Mouse (Mus musculus): Measurements from ENCODE around the gene Vmn2r7. TPM values are rescaled to one million over a fixed set of nuclear protein-coding genes. Genes with fewer than 3 reads are reported as not detected.
"Not testable (repeated sequence)": the region's sequence is repeated elsewhere in the genome, so short reads cannot be mapped to it uniquely, and the experiment has no call there.

Vmn2r7 gene
- polyA plus RNA-seq, 1 experiment from 2014 or later: not detected

GRCm38 (mm10) chr3:64727187-64727970, 117.2 kb downstream of the Vmn2r7 start:
- H3K4me1 ChIP-seq; ATAC-seq (ENCODE audit: low FRiP score); H3K27me3 ChIP-seq (replicated peaks); H3K27ac ChIP-seq (replicated peaks); H3K36me3 ChIP-seq; H3K4me2 ChIP-seq; H3K9ac ChIP-seq (replicated peaks); H3K9me3 ChIP-seq (replicated peaks); H3K4me3 ChIP-seq (replicated peaks): not testable (repeated sequence)
- WGBS: 60% methylated on average over 3 of the region's 3 CpGs

DNA sequence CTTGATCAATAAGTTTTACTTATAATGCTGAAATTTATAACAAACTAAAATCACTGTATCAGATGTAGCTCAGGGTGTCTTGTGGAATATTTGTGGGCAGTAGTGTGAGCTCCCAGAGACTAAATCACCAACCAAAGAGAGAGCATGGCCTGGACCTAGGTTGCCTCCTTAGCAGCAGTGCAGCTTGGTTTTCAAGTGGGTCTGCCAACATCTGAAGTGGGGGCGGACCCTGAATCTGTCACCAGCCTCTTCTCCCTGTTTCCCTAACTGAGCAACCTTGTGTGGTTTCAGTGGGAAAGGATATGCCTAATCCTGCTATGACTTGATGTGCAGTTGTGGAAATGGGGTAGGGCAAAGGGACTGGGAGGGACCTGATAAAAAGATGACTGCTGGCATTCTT, 118.8 kb downstream of the Vmn2r7 start:
- 93% methylated on average over 1 of the region's 1 CpGs for WGBS
- not testable (repeated sequence) for H3K36me3 ChIP-seq; H3K4me3 ChIP-seq (replicated peaks); H3K27me3 ChIP-seq (replicated peaks); H3K4me1 ChIP-seq; H3K27ac ChIP-seq (replicated peaks); ATAC-seq (ENCODE audit: low FRiP score); H3K9ac ChIP-seq (replicated peaks); H3K4me2 ChIP-seq; H3K9me3 ChIP-seq (replicated peaks)

DNA sequence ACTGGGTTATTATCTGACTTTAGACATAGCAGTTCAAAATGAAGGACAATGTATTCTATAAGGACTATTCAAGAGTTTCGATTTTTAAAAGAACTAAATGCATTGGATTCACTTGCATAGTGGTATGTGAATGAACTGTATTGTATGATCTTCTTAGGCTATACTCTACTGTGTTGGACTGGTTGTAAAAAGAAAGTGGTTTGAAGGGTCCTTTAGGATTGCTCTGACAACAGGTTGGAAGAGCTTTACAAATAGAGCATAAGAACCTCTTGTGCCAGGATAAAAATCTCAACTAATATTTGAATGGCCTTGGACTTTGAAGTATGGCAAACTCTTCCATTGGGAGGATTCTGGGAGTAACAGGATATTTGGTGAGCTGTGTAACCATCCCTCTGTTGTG, 168.5 kb downstream of the Vmn2r7 start:
- not testable (repeated sequence) for H3K27me3 ChIP-seq (replicated peaks); H3K9me3 ChIP-seq (replicated peaks); ATAC-seq (ENCODE audit: low FRiP score); H3K27ac ChIP-seq (replicated peaks); H3K4me3 ChIP-seq (replicated peaks); H3K9ac ChIP-seq (replicated peaks); H3K36me3 ChIP-seq; H3K4me1 ChIP-seq; H3K4me2 ChIP-seq
- WGBS: 81% methylated on average over 1 of the region's 1 CpGs
